In genomic region chr4:109116494-109116893, GRCm38 (mm10) we compare ENCODE assay signal across 8 mouse cellular contexts.
A peak's percentile ranks its signal among the peaks of the same experiment; 100 is the strongest.
DNase-seq lines count a peak whose midpoint lies in the region; ATAC-seq and TF ChIP-seq lines count a peak whose summit lies in the region.

No protein-coding gene starts in this region.

- peak overlapping the region; percentile 91 for H3K27ac ChIP-seq in gastrocnemius, adult 2 months
- H3K27ac ChIP-seq in bone marrow, adult 2 months (ENCODE audit: control insufficient read depth, insufficient read depth, low read depth, low read length, poor library complexity): no peak overlapping the region
- no peak overlapping the region for H3K27ac ChIP-seq in hindbrain, postnatal 0 days

- no peak overlapping the region for H3K9ac ChIP-seq in hindbrain, postnatal 0 days (replicated peaks; ENCODE audit: low read length)

- no peak for TF ChIP-seq POLR2A in bone marrow, adult 2 months (IDR thresholded peaks at IDR 0.05; ENCODE audit: borderline replicate concordance, control insufficient read depth, low read depth, low read length)
- TF ChIP-seq POLR2A in lung, adult 2 months (IDR thresholded peaks at IDR 0.05; ENCODE audit: borderline replicate concordance, extremely low read depth, low read depth, low read length): no peak; the same call in 1 of the 2 replicates

- peak overlapping the region; percentile 81 for H3K4me3 ChIP-seq in gastrocnemius, adult 2 months
- peak overlapping the region; percentile 17 for H3K4me3 ChIP-seq in bone marrow, adult 2 months (replicated peaks; ENCODE audit: control insufficient read depth, low read depth, low read length)
- H3K4me3 ChIP-seq in lung, adult 2 months (replicated peaks; ENCODE audit: extremely low read depth, low read depth, low read length): peak overlapping the region; percentile 45
- no peak overlapping the region for H3K4me3 ChIP-seq in hindbrain, postnatal 0 days (ENCODE audit: low read length)

- peaks cover 4% of the 10 kb centered on the region; the same call in 1 of the 2 replicates for H3K4me1 ChIP-seq in bone marrow, adult 2 months (ENCODE audit: control insufficient read depth, insufficient read depth, low read length)
- H3K4me1 ChIP-seq in lung, adult 2 months (ENCODE audit: control insufficient read depth, insufficient read depth, low read length): peaks cover 18% of the 10 kb centered on the region
- peaks cover 3% of the 10 kb centered on the region; the same call in 1 of the 2 replicates for H3K4me1 ChIP-seq in hindbrain, postnatal 0 days (ENCODE audit: insufficient read depth, low read length)

- ATAC-seq in hindbrain, postnatal 0 days: no peak

- no peak overlapping the region for H3K4me2 ChIP-seq in hindbrain, postnatal 0 days (ENCODE audit: low read depth, low read length)

- H3K36me3 ChIP-seq in hindbrain, postnatal 0 days (ENCODE audit: insufficient read depth, low read length): no peaks in the 10 kb centered on the region

- H3K9me3 ChIP-seq in hindbrain, postnatal 0 days (ENCODE audit: low read length): no peaks in the 10 kb centered on the region

- no peak for TF ChIP-seq CTCF in gastrocnemius, adult 2 months (IDR thresholded peaks at IDR 0.05)
- no peak for TF ChIP-seq CTCF in bone marrow, adult 2 months (IDR thresholded peaks at IDR 0.05; ENCODE audit: control insufficient read depth, insufficient read depth, low read length)
- no peak for TF ChIP-seq CTCF in lung, adult 2 months (IDR thresholded peaks at IDR 0.05; ENCODE audit: insufficient read depth, low read length)
- TF ChIP-seq CTCF in hindbrain, postnatal 0 days (IDR thresholded peaks at IDR 0.05; ENCODE audit: low read depth): no peak

- peak; percentile 72 for DNase-seq in gastrocnemius, adult 2 months
- DNase-seq in gastrocnemius, postnatal 10 days: no peak
- DNase-seq in heart, postnatal 14 days: peak; percentile 42 to 50
- DNase-seq in lung, adult 2 months: peak; percentile 81
- no peak for DNase-seq in layer of hippocampus, postnatal 25 days (ENCODE audit: extremely low spot score in 1 of 2, low spot score in 1 of 2)
- no peak for DNase-seq in cerebellum, adult 8-10 months
- no peak for DNase-seq in hindbrain, postnatal 0 days (ENCODE audit: low spot score)

- no peaks in the 10 kb centered on the region for H3K27me3 ChIP-seq in hindbrain, postnatal 0 days (ENCODE audit: insufficient read depth, low read length)

- intact Hi-C loops in gastrocnemius, adult 2 months (cut with DNase I): loop anchor here (5.0 kb wide), 1 partner anchor 36 kb away; no protein-coding TSS in a partner anchor
- intact Hi-C loops in heart, postnatal 14 days (cut with DNase I): no loop called here

- WGBS in bone marrow, adult 2 months: 35% methylated on average over 3 of the region's 3 CpGs
- 20% methylated on average over 3 of the region's 3 CpGs for WGBS in lung, adult 2 months
- 59% methylated on average over 3 of the region's 3 CpGs for WGBS in hindbrain, postnatal 0 days

Comparison
In these comparisons a context has a peak if more than half of its experiments do, and no peak if none do; other contexts are left out.
1. DNase-seq: peak in gastrocnemius, adult 2 months (single experiment), heart, postnatal 14 days (2 of 2) and lung, adult 2 months (single experiment); none in gastrocnemius, postnatal 10 days (single experiment), layer of hippocampus, postnatal 25 days (0 of 2), cerebellum, adult 8-10 months (single experiment) and hindbrain, postnatal 0 days (single experiment).